Mouse (Mus musculus): ENCODE results near the gene Dync1i2.

DNA sequence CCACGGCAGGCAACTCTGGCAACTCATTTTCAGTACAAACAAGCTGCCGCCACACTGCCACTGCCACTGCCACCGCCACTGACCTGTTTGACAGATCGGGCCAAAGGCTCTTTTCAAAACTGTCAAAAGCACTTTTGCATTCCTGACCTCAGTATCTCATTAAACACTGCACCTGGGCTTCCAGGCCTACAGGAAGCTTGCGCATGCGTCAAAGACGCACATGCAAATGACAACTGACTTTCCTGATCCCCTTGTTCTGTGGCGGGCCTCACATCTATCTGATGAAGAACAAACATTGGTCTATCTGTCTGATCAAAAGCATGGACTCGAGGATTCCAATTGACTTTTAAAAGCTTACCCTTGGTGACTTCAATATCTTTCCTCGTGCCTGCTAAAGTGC, 100.6 kb downstream of the Dync1i2 start:
- TF ChIP-seq EP300 (IDR thresholded peaks at IDR 0.05; ENCODE audit: low read depth) (no peak), CTCF (IDR thresholded peaks at IDR 0.05; ENCODE audit: low read depth) (no peak)
